Mouse (Mus musculus) heart, postnatal 0 days (tissue): ENCODE results near the gene Nsmce3. TPM values are rescaled to one million over a fixed set of nuclear protein-coding genes. Genes with fewer than 3 reads are reported as not detected.
A peak's percentile ranks its signal among the peaks of the same experiment; 100 is the strongest.

Experiments used
- ATAC-seq: fragments of 200-750 bp; cut with Nextera tagmentation; 2 replicates; pipeline ENCODE4 v1.8.0; 2017; ENCODE audit warnings: low read depth, moderate number of reproducible peaks, moderate library complexity; ENCODE audit not compliant: insufficient read depth
- DNase-seq: peaks from one replicate; pipeline ENCODE4 v3.0.0-alpha.2; 2016; ENCODE audit warnings: low spot score
- H3K27ac ChIP-seq: fragments of 300-500 bp; sonication (generic); 2 replicates; pipeline ENCODE4 v1.5.1; 2014; ENCODE audit warnings: low read depth, mild to moderate bottlenecking
- H3K27me3 ChIP-seq: fragments of 300-500 bp; sonication (generic); 2 replicates; pipeline ENCODE4 v1.6.1; 2014; ENCODE audit warnings: low read length, mixed read lengths; ENCODE audit not compliant: control insufficient read depth, insufficient read depth
- H3K36me3 ChIP-seq: fragments of 300-500 bp; sonication (generic); replicated peaks from 2 replicates; pipeline ENCODE4 v1.6.1; 2014; ENCODE audit warnings: low read length, mixed read lengths; ENCODE audit not compliant: control insufficient read depth, insufficient read depth
- H3K4me1 ChIP-seq: fragments of 300-500 bp; sonication (generic); 2 replicates; pipeline ENCODE4 v1.6.1; 2014; ENCODE audit warnings: antibody characterized with exemption; ENCODE audit not compliant: control insufficient read depth, insufficient read depth
- H3K4me2 ChIP-seq: fragments of 300-500 bp; sonication (generic); 2 replicates; pipeline ENCODE4 v1.6.1; 2014; ENCODE audit warnings: low read depth, mild to moderate bottlenecking, low read length, moderate library complexity
- H3K4me3 ChIP-seq: fragments of 300-500 bp; sonication (generic); 2 replicates; pipeline ENCODE4 v1.5.1; 2014; ENCODE audit warnings: low read depth, low read length
- H3K9ac ChIP-seq: fragments of 300-500 bp; sonication (generic); replicated peaks from 2 replicates; pipeline ENCODE4 v1.6.1; 2014; ENCODE audit warnings: low read depth, low read length, mixed read lengths
- H3K9me3 ChIP-seq: fragments of 300-500 bp; sonication (generic); replicated peaks from 2 replicates; pipeline ENCODE4 v1.6.1; 2016; ENCODE audit warnings: low read length; ENCODE audit not compliant: control insufficient read depth
- CTCF ChIP-seq: IDR thresholded peaks from 2 replicates; pipeline ENCODE4 v1.5.1; 2016; ENCODE audit warnings: antibody characterized with exemption, control low read depth, low read depth
- EP300 ChIP-seq: IDR thresholded peaks from 2 replicates; pipeline ENCODE4 v1.6.1; 2016; ENCODE audit warnings: antibody characterized with exemption, low read depth
- whole genome bisulfite sequencing: fragments of 180-500 bp; shearing (Covaris S2); extraction: QIAGEN DNeasy Blood & Tissue Kit; methylation state at CpG from one replicate; pipeline ENCODE4 v1.1.7; 2014; 5-methylcytosine and 5-hydroxymethylcytosine counted together
- polyA plus RNA-seq: library from polyadenylated mRNA; unstranded; fragments of >200 nt; fragmentation: Nextera tagmentation; extraction: Ambion mirVana; gene quantifications from 2 replicates; pipeline ENCODE4 v1.2.1, GENCODE M21; 2015
- total RNA-seq: library from RNA; depleted of rRNA; stranded (reverse); fragments of >200 nt; gene quantifications from 2 replicates; pipeline ENCODE4 v1.2.3, GENCODE M21; 2014; ENCODE audit warnings: low replicate concordance

Nsmce3 gene
- total and polyA plus RNA-seq, 2 experiments from 2014 or later: 6.7 to 11.4 TPM

GRCm38 (mm10) chr7:64856526-64857082 is 16.2 kb downstream of the Nsmce3 start:
- TF ChIP-seq CTCF (no peak), EP300 (no peak)
- 71% methylated on average over 12 of the region's 12 CpGs for WGBS
- ATAC-seq: no peak

GRCm38 (mm10) chr7:64855976-64856375 is 16.8 kb downstream of the Nsmce3 start:
- Histone ChIP-seq H3K9ac (no peak overlapping the region), H3K27ac (no peak overlapping the region), H3K9me3 (no peaks in the 10 kb centered on the region), H3K4me2 (no peak overlapping the region), H3K4me3 (no peak overlapping the region), H3K4me1 (no peaks in the 10 kb centered on the region), H3K36me3 (no peaks in the 10 kb centered on the region), H3K27me3 (no peaks in the 10 kb centered on the region)
- ATAC-seq (no peak), DNase-seq (no peak)
- TF ChIP-seq EP300 (no peak), CTCF (no peak)
- WGBS: 69% methylated on average over 15 of the region's 15 CpGs

More at GRCm38 (mm10) chr7:64856526-64857082, 16.2 kb downstream of the Nsmce3 start:
- H3K4me1 ChIP-seq: no peaks in the 10 kb centered on the region
- no peak overlapping the region for H3K27ac ChIP-seq
- no peaks in the 10 kb centered on the region for H3K27me3 ChIP-seq
- H3K4me3 ChIP-seq: no peak overlapping the region
- no peaks in the 10 kb centered on the region for H3K9me3 ChIP-seq
- no peaks in the 10 kb centered on the region for H3K36me3 ChIP-seq
- H3K4me2 ChIP-seq: no peak overlapping the region
- no peak for DNase-seq
- no peak overlapping the region for H3K9ac ChIP-seq

- H3K36me3 ChIP-seq: no peaks in the 10 kb centered on the region
- no peaks in the 10 kb centered on the region for H3K27me3 ChIP-seq
- no peak overlapping the region for H3K27ac ChIP-seq
Measured at GRCm38 (mm10) chr7:64855389-64855927, 17.3 kb downstream of the Nsmce3 start.

GRCm38 (mm10) chr7:64850791-64851190 is 22.0 kb downstream of the Nsmce3 start:
- ATAC-seq: no peak
- H3K27me3 ChIP-seq: no peaks in the 10 kb centered on the region
- no peak for DNase-seq

More at GRCm38 (mm10) chr7:64855389-64855927, 17.3 kb downstream of the Nsmce3 start:
- H3K9ac ChIP-seq: no peak overlapping the region
- no peak overlapping the region for H3K4me2 ChIP-seq
- WGBS: 68% methylated on average over 6 of the region's 10 CpGs
- ATAC-seq (no peak), DNase-seq (no peak)
- no peak overlapping the region for H3K4me3 ChIP-seq
- no peaks in the 10 kb centered on the region for H3K9me3 ChIP-seq
- no peaks in the 10 kb centered on the region for H3K4me1 ChIP-seq
- no peak for TF ChIP-seq CTCF
- no peak for TF ChIP-seq EP300

GRCm38 (mm10) chr7:64847366-64847899 is 25.4 kb downstream of the Nsmce3 start:
- Histone ChIP-seq H3K27ac (no peak overlapping the region), H3K4me2 (no peak overlapping the region), H3K9ac (no peak overlapping the region), H3K4me1 (no peaks in the 10 kb centered on the region), H3K4me3 (no peak overlapping the region), H3K9me3 (0 out of 2 replicates have a peak, but pooled peaks cover 2% of the 10 kb centered on the region), H3K27me3 (no peaks in the 10 kb centered on the region), H3K36me3 (no peaks in the 10 kb centered on the region)
- no peak for ATAC-seq
- 79% methylated on average over 5 of the region's 5 CpGs for WGBS
- TF ChIP-seq EP300 (no peak), CTCF (no peak)
- DNase-seq: no peak

More at GRCm38 (mm10) chr7:64850791-64851190, 22.0 kb downstream of the Nsmce3 start:
- Histone ChIP-seq H3K36me3 (no peaks in the 10 kb centered on the region), H3K4me2 (no peak overlapping the region), H3K4me3 (no peak overlapping the region), H3K27ac (no peak overlapping the region), H3K9me3 (no peaks in the 10 kb centered on the region), H3K4me1 (no peaks in the 10 kb centered on the region), H3K9ac (no peak overlapping the region)
- no peak for TF ChIP-seq CTCF
- no peak for TF ChIP-seq EP300
- WGBS: 13% methylated on average over 3 of the region's 3 CpGs

GRCm38 (mm10) chr7:64846061-64846460 is 26.7 kb downstream of the Nsmce3 start:
- Histone ChIP-seq H3K4me1 (no peaks in the 10 kb centered on the region), H3K4me3 (no peak overlapping the region), H3K27ac (no peak overlapping the region), H3K9me3 (0 out of 2 replicates have a peak, but pooled peaks cover 2% of the 10 kb centered on the region), H3K36me3 (no peaks in the 10 kb centered on the region), H3K9ac (no peak overlapping the region), H3K27me3 (no peaks in the 10 kb centered on the region), H3K4me2 (no peak overlapping the region)
- 31% methylated on average over 3 of the region's 3 CpGs for WGBS
- peak; percentile 73 for DNase-seq
- ATAC-seq: peak; percentile 82
- TF ChIP-seq CTCF: no peak
- TF ChIP-seq EP300: no peak
